Mouse (Mus musculus) liver, embryonic 15.5 days (tissue): ENCODE measurements around the gene Hs3st2. TPM values are rescaled to one million over a fixed set of nuclear protein-coding genes. Genes with fewer than 3 reads are reported as not detected.

Source experiments
- ATAC-seq: fragments of 200-750 bp; cut with Nextera tagmentation; 2 replicates; pipeline ENCODE4 v1.8.0; 2017; ENCODE audit warnings: moderate number of reproducible peaks, mild to moderate bottlenecking, moderate library complexity; ENCODE audit not compliant: insufficient read depth
- H3K27ac ChIP-seq: fragments of 300-500 bp; sonication (generic); replicated peaks from 2 replicates; pipeline ENCODE4 v1.5.1; 2015; ENCODE audit warnings: mild to moderate bottlenecking, inconsistent platforms
- H3K27me3 ChIP-seq: fragments of 300-500 bp; sonication (generic); 2 replicates; pipeline ENCODE4 v1.6.1; 2015; ENCODE audit warnings: mild to moderate bottlenecking, inconsistent platforms
- H3K36me3 ChIP-seq: fragments of 300-500 bp; sonication (generic); replicated peaks from 2 replicates; pipeline ENCODE4 v1.6.1; 2015; ENCODE audit warnings: moderate library complexity, mild to moderate bottlenecking, inconsistent platforms
- H3K4me1 ChIP-seq: fragments of 300-500 bp; sonication (generic); replicated peaks from 2 replicates; pipeline ENCODE4 v1.6.1; 2015; ENCODE audit warnings: inconsistent platforms
- H3K4me2 ChIP-seq: fragments of 300-500 bp; sonication (generic); 2 replicates; pipeline ENCODE4 v1.6.1; 2015; ENCODE audit warnings: moderate library complexity, mild to moderate bottlenecking, inconsistent platforms
- H3K4me3 ChIP-seq: fragments of 300-500 bp; sonication (generic); replicated peaks from 2 replicates; pipeline ENCODE4 v1.5.1; 2015; ENCODE audit warnings: mild to moderate bottlenecking, inconsistent platforms
- H3K9ac ChIP-seq: fragments of 300-500 bp; sonication (generic); 2 replicates; pipeline ENCODE4 v1.6.1; 2015; ENCODE audit warnings: moderate library complexity, mild to moderate bottlenecking, inconsistent platforms
- H3K9me3 ChIP-seq: fragments of 300-500 bp; sonication (generic); replicated peaks from 2 replicates; pipeline ENCODE4 v1.6.1; 2016; ENCODE audit warnings: inconsistent platforms
- whole genome bisulfite sequencing: fragments of 180-500 bp; shearing (Covaris S2); methylation state at CpG from one replicate; pipeline ENCODE4 v1.1.7; 2015; ENCODE audit warnings: mixed read lengths; ENCODE audit not compliant: insufficient replicate concordance; 5-methylcytosine and 5-hydroxymethylcytosine counted together
- polyA plus RNA-seq: library from polyadenylated mRNA; unstranded; fragments of >200 nt; fragmentation: Nextera tagmentation; extraction: Ambion mirVana; gene quantifications from 2 replicates; pipeline ENCODE4 v1.2.1, GENCODE M21; 2015

Gene Hs3st2
- polyA plus RNA-seq, 1 experiment from 2014 or later = not detected

- Histone ChIP-seq H3K9ac (no peak overlapping the region), H3K9me3 (no peaks in the 10 kb centered on the region), H3K4me1 (no peaks in the 10 kb centered on the region), H3K4me3 (no peak overlapping the region), H3K4me2 (no peak overlapping the region), H3K36me3 (no peaks in the 10 kb centered on the region), H3K27ac (no peak overlapping the region), H3K27me3 (no peaks in the 10 kb centered on the region)
- no peak for ATAC-seq
- WGBS = 65% methylated on average over 18 of the region's 18 CpGs
These were observed 157.8 kb downstream of the Hs3st2 start for GRCm38 (mm10) chr7:121549329-121550022.
